12 mouse cellular contexts compared by ENCODE assay signal in the genomic region with DNA sequence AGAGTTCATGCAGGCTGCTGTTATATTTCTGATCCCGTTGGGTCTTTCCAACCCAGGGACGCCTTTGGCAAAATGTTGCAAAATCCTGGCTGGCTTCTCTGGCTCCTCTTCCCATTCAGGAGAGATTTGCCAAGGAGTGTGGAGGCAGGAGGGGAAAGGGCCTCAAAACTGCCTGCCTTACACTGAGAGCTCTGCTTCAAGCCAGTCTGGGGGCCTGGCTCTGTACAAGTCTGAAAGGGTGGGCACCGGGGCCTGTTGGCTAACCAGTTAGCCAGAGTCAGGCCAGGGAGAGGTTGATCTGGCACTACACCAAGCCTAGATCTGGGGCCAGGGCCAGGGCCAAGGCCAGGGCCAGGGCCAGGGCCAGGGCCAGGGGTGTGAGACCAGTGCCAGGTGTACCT. TPM values are rescaled to one million over a fixed set of nuclear protein-coding genes. Genes with fewer than 3 reads are reported as not detected.
A peak's percentile ranks its signal among the peaks of the same experiment; 100 is the strongest.
DNase-seq lines count a peak whose midpoint lies in the region; ATAC-seq and TF ChIP-seq lines count a peak whose summit lies in the region.
"Had no signal": no experiment of that assay in that cellular context is flagged by ENCODE, and none has a peak within 500 bp of the region (broad histone marks: within the 10 kb centered on the region; RNA-seq: fewer than 3 reads in every experiment).

No protein-coding gene starts in this region.

- no peak for ATAC-seq in liver, embryonic 12.5 days
- ATAC-seq in heart, embryonic 15.5 days (replicated peaks; ENCODE audit: insufficient number of reproducible peaks, insufficient read depth, low FRiP score, low read depth), result no peak
- ATAC-seq in CD4-positive, CD25-positive, alpha-beta regulatory T cell, adult 4 months, result no peak

- peak overlapping the region; percentile 89 for H3K27ac ChIP-seq in liver, adult 2 months (replicated peaks; ENCODE audit: insufficient read depth, low read depth, low read length)
- H3K27ac ChIP-seq in liver, embryonic 12.5 days, result no peak overlapping the region
- 0 out of 2 replicates have a peak overlapping the region, but pooled peaks have one; percentile 21 for H3K27ac ChIP-seq in heart, embryonic 15.5 days
- H3K27ac ChIP-seq: neural tube, embryonic 15.5 days had no signal

- 24% methylated on average over 3 of the region's 3 CpGs for WGBS in liver, adult 2 months
- 75% methylated on average over 3 of the region's 3 CpGs for WGBS in liver, embryonic 12.5 days (ENCODE audit: insufficient replicate concordance)
- WGBS in heart, embryonic 15.5 days, result 72% methylated on average over 3 of the region's 3 CpGs

- no peaks in the 10 kb centered on the region for H3K9me3 ChIP-seq in liver, embryonic 12.5 days (replicated peaks)
- H3K9me3 ChIP-seq in heart, embryonic 15.5 days (replicated peaks), result no peaks in the 10 kb centered on the region
- H3K9me3 ChIP-seq: megakaryocyte, embryonic 14.5 days; neural tube, embryonic 15.5 days had no signal

- no peaks in the 10 kb centered on the region for H3K36me3 ChIP-seq in liver, adult 2 months (ENCODE audit: control insufficient read depth, insufficient read depth, low read length)
- no peaks in the 10 kb centered on the region for H3K36me3 ChIP-seq in liver, embryonic 12.5 days
- H3K36me3 ChIP-seq in heart, embryonic 15.5 days, result no peaks in the 10 kb centered on the region
- H3K36me3 ChIP-seq: neural tube, embryonic 15.5 days had no signal

- peaks cover 35% of the 10 kb centered on the region for H3K4me1 ChIP-seq in liver, adult 2 months (ENCODE audit: control insufficient read depth, insufficient read depth, low read length)
- H3K4me1 ChIP-seq in liver, embryonic 12.5 days, result peaks cover 42% of the 10 kb centered on the region
- peaks cover 44% of the 10 kb centered on the region for H3K4me1 ChIP-seq in heart, embryonic 15.5 days (replicated peaks)

- peaks cover 8% of the 10 kb centered on the region for H3K79me2 ChIP-seq in liver, adult 2 months (ENCODE audit: control insufficient read depth, insufficient read depth, low read length)

- no peak for TF ChIP-seq CTCF in liver, adult 2 months (IDR thresholded peaks at IDR 0.05; ENCODE audit: low read depth, low read length)

- H3K4me3 ChIP-seq in liver, adult 2 months (ENCODE audit: insufficient read depth, low read depth, low read length), result no peak overlapping the region
- H3K4me3 ChIP-seq in liver, embryonic 12.5 days, result no peak overlapping the region
- H3K4me3 ChIP-seq in heart, embryonic 15.5 days, result no peak overlapping the region
- H3K4me3 ChIP-seq: megakaryocyte, embryonic 14.5 days; neural tube, embryonic 15.5 days had no signal

- no peak overlapping the region for H3K4me2 ChIP-seq in liver, embryonic 12.5 days
- no peak overlapping the region for H3K4me2 ChIP-seq in heart, embryonic 15.5 days
- H3K4me2 ChIP-seq: neural tube, embryonic 15.5 days had no signal

- peak; percentile 82 for DNase-seq in gastrocnemius, adult 18-20 months (ENCODE audit: low spot score)
- no peak for DNase-seq in gastrocnemius, postnatal 4 days (ENCODE audit: low spot score in 2 of 2)
- peak; percentile 94 for DNase-seq in liver, adult 2 months (ENCODE audit: extremely low read depth, low read depth, low spot score)
- DNase-seq in cerebellum, adult 11-12 months, result peak; percentile 81
- no peak for DNase-seq in right cerebral cortex, adult 18-20 months
- DNase-seq: B cell, adult 2 months; embryo, embryonic 11 days had no signal

- H3K9ac ChIP-seq in liver, adult 2 months (ENCODE audit: low read depth, low read length), result peak overlapping the region; percentile 36; the same call in 1 of the 2 replicates
- no peak overlapping the region for H3K9ac ChIP-seq in liver, embryonic 12.5 days
- no peak overlapping the region for H3K9ac ChIP-seq in heart, embryonic 15.5 days
- H3K9ac ChIP-seq: neural tube, embryonic 15.5 days had no signal

- H3K27me3 ChIP-seq in liver, adult 2 months (ENCODE audit: control insufficient read depth, insufficient read depth, low read length), result no peaks in the 10 kb centered on the region
- H3K27me3 ChIP-seq in liver, embryonic 12.5 days (replicated peaks), result peaks cover 9% of the 10 kb centered on the region
- H3K27me3 ChIP-seq in heart, embryonic 15.5 days, result no peaks in the 10 kb centered on the region
- H3K27me3 ChIP-seq: neural tube, embryonic 15.5 days had no signal

- TF ChIP-seq POLR2A in liver, adult 2 months (IDR thresholded peaks at IDR 0.05; ENCODE audit: extremely low read depth, insufficient read depth, low read length), result no peak

RNA-seq across cellular contexts. Expression of a gene that starts 3.8 kb away (rescaled TPM):
- 10 to 100 TPM; 24.1 to 37.3 TPM for total RNA-seq in gastrocnemius, adult 18-20 months (2021)
- 10 to 100 TPM; 18.5 to 21.0 TPM for total RNA-seq in gastrocnemius, postnatal 4 days (2021)
- 59.7 and 68.3 TPM in 2 replicates for total RNA-seq in liver, adult 2 months (2014; rRNA removed)
- polyA plus RNA-seq in liver, adult 2 months (2012; rRNA removed), result 17.7 and 31.2 TPM in 2 replicates
- 22.5 and 23.5 TPM in 2 replicates for polyA plus RNA-seq in liver, embryonic 12.5 days (2016; fragmentation: Nextera tagmentation; extraction: Ambion mirVana)
- 61.4 and 71.9 TPM in 2 replicates for polyA plus RNA-seq in heart, embryonic 15.5 days (2015; fragmentation: Nextera tagmentation; extraction: Ambion mirVana)
- polyA plus RNA-seq in CD4-positive, CD25-positive, alpha-beta regulatory T cell, adult 4 months (2017; shearing (Covaris generic)), result 1 to 10 TPM; 1.5 to 4.3 TPM

RNA-seq across cellular contexts. Expression of a gene that starts 38.7 kb away (rescaled TPM):
- total RNA-seq in gastrocnemius, adult 18-20 months (2021), result 10 to 100 TPM in 1 of 2 experiments, 1 to 10 TPM in 1; 6.9 to 10.3 TPM
- 10 to 100 TPM; 20.8 to 22.0 TPM for total RNA-seq in gastrocnemius, postnatal 4 days (2021)
- 51.4 and 70.2 TPM in 2 replicates for total RNA-seq in liver, adult 2 months (2014; rRNA removed)
- polyA plus RNA-seq in liver, adult 2 months (2012; rRNA removed), result 32.6 and 32.9 TPM in 2 replicates
- 61.1 and 68.6 TPM in 2 replicates for polyA plus RNA-seq in liver, embryonic 12.5 days (2016; fragmentation: Nextera tagmentation; extraction: Ambion mirVana)
- 47.5 and 62.1 TPM in 2 replicates for polyA plus RNA-seq in heart, embryonic 15.5 days (2015; fragmentation: Nextera tagmentation; extraction: Ambion mirVana)
- polyA plus RNA-seq in CD4-positive, CD25-positive, alpha-beta regulatory T cell, adult 4 months (2017; shearing (Covaris generic)), result 10 to 100 TPM; 24.7 to 25.1 TPM

RNA-seq across cellular contexts. Expression of a gene that starts 39.0 kb away (rescaled TPM):
- 1 to 10 TPM; 4.2 to 4.8 TPM for total RNA-seq in gastrocnemius, adult 18-20 months (2021)
- total RNA-seq in gastrocnemius, postnatal 4 days (2021), result 1 to 10 TPM; 6.9 to 9.0 TPM
- total RNA-seq in liver, adult 2 months (2014; rRNA removed), result 4.9 and 5.8 TPM in 2 replicates
- 9.4 and 14.4 TPM in 2 replicates for polyA plus RNA-seq in liver, adult 2 months (2012; rRNA removed)
- polyA plus RNA-seq in liver, embryonic 12.5 days (2016; fragmentation: Nextera tagmentation; extraction: Ambion mirVana), result 6.9 and 7.6 TPM in 2 replicates
- polyA plus RNA-seq in heart, embryonic 15.5 days (2015; fragmentation: Nextera tagmentation; extraction: Ambion mirVana), result 8.6 and 11.2 TPM in 2 replicates
- 10 to 100 TPM; 17.1 to 23.5 TPM for polyA plus RNA-seq in CD4-positive, CD25-positive, alpha-beta regulatory T cell, adult 4 months (2017; shearing (Covaris generic))

Comparison
In these comparisons a context has a peak if more than half of its experiments do, and no peak if none do; other contexts are left out.
1. DNase-seq: peak in gastrocnemius, adult 18-20 months (single experiment), liver, adult 2 months (single experiment) and cerebellum, adult 11-12 months (single experiment); none in gastrocnemius, postnatal 4 days (0 of 2) and right cerebral cortex, adult 18-20 months (single experiment).